Mouse (Mus musculus) gastrocnemius, adult 18-20 months (tissue): Measurements from ENCODE around the gene Azin2. TPM values are rescaled to one million over a fixed set of nuclear protein-coding genes. Genes with fewer than 3 reads are reported as not detected.

Experiments
- DNase-seq: peaks from one replicate; pipeline ENCODE4 v3.0.0; 2021; ENCODE audit warnings: low spot score
- total RNA-seq, 2 experiments: library from RNA; stranded (reverse); gene quantifications; 2 replicates each; pipeline ENCODE4 v1.2.3; 2021

The Azin2 gene
- total RNA-seq, 2 experiments from 2014 or later: 2.3 to 3.4 TPM

DNA sequence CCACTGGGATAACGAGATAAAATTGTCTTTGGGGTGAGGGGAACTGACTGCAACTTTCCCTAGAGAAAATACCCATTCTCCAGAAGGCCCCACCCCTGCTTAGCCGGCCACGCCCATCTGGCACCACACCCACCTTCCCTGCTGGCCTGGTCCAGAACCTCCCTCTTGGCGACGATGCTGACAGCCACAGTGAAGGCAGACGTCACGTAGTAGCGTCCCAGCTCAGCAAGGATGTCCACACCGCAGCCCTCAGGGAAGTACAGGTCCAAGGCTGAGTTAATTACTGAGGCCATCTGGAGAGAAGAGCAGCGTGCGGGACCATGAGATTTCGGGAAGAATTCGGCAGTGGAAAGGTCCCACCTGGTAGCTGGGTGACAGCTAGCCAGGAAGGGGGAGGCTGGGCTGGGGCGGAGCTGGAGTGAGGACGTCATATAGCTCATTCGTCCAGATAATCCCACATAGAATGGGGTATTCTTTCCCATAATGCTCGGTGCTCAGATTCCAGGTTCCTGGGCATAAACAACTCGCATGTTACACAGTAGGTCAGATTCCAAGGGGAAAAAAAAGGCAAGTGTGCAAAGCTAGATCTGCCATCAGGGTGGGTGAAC is 14.8 kb downstream of the Azin2 start:
- DNase-seq: no peak

DNA sequence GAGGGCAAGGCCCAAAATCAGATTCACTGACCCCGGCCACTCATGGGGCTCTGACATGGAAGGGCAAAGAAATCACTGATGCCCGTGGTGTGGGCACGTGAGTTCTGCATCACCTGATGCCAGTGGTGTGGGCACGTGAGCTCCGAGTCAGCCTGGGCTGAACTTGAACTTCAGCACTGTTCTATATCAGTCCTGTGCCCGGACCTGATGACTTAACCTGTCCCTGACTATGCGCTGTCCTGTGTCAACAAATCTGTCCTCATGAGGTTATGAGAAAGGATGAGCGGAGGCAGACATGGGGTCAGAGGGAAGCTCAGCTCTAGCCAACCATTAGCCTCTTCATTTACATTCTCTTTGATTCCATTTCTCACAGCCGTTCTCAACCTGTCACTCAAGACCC is 15.5 kb downstream of the Azin2 start:
- no peak for DNase-seq

DNA sequence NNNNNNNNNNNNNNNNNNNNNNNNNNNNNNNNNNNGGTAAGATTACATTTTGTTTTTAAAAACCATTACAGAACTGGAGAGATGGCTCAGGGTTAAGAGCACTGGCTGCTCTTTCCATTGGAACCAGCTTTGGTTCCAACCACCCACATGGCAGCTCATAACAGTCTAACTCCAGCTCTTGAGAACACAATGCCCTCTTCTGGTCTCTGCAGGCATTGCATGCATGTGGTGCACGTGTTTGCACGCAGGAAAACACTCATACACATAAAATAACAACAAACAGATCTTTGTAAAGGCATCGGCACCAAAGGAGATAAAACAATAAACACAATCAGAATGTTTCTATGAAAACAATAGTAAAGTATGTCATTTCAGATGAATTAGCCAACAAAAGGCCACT is 19.9 kb downstream of the Azin2 start:
- DNase-seq: no peak

DNA sequence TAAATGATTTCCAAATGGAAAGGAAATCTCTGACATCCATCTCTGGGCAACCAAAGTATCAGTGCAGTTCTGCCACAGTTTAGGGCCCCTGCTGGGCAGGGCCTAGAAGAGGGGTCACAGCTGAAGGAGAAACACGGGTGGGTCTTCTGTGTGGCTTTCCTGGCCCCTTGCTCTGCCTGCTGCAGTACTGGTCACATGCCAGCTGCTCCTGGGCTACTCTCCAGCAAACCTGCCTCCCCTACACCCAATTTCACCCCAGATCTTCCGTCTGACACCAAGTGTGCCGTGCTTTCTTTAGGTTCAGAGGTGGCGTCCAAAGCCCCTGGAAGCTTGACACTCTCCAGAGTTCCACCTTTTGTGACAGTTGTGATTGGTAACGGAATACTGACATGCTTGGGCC is 26.6 kb downstream of the Azin2 start:
- DNase-seq: no peak

DNA sequence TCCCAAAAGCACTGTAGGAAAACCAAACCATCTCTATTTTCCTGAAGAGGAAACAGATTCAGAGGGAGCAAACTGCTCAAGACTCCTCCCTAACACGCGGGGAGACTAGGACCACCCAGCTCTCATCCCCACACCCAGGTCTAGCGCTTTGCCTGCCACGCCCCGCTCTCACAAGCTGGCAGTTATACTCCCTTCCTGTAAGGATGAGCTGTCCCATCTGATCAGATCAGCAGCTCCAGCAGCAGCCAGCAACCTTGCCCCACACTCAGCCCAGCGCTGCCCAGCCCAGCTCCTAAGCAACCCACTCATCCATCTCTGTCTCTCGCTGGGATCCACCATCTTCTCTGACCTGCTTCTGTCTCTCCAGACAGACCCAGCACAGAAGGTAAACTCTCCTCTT is 29.5 kb downstream of the Azin2 start:
- DNase-seq: no peak

DNA sequence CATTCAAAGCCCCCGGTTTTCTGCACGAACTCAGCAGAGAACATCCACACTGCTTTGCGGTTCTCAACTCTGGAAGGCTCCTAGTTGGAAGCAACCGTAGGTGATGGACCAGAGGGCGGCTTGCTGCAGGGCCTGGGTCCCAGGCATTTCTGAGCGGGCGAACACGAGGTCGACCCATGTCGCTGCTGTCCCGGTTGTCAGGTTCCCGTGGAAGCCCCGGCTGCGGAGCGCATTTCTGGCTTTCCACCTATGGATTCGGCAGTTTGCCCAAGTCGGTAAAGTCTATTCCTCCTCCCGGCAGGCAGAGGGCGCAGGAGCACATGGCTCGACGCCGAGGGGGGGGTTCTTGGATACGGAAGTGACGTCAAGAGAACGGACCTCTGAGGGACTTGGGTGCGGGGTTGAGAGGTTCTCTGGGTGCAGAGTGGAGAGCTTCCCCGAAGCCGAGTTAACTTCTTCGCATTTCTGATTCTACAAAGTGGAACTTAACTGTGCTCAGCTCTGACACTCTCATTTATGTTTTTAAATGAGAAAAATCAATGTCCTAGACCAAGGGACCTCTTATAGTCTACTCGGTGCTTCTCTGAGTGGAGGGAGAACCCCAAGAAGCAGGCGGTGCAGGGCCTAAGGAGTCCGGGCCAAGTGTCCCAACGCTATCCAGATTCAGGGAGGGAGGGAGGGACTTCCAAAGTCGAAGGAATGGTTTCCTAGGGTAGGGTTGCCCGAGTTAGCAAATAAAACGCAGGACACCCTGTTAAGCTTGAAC is 37.2 kb downstream of the Azin2 start:
- peak; percentile 79 for DNase-seq

DNA sequence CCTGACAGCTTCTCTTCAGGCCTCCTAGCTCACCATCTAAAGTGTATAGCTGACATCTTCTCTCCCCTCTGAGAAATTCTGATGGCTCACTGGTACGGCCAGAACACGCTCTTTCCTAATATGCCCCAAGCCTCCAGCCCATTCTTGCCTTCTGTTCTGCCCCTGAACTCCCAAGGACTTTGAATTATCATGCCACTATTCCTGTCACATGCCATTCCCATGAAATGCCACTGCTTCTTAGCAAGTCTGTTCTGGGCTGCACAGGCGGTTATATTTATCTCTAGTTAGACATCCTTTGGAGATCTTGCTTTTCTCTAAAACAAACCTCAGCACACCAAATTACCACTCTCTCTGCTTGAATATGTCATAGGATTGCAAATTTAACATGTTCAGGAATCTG is 38.6 kb downstream of the Azin2 start:
- DNase-seq: no peak

DNA sequence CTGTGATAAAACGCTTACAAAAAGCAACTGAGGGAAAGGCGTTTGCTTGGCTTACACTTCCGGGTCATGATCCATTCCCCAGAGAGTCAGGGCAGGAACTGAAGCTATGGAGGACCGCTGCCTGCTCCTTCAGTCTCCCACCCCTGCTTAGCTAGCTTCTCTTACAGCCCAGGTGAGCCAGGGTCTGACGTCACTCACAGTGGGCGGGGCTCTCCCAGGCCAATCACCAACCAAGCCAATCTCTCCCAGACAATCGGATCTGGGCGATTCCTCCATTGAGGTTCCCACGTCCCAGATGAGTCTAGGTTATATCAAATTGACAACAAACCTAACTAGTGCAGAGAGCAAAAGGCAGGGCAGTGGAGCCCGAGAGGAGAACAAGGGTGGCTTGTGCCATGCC is 43.1 kb downstream of the Azin2 start:
- no peak for DNase-seq

DNA sequence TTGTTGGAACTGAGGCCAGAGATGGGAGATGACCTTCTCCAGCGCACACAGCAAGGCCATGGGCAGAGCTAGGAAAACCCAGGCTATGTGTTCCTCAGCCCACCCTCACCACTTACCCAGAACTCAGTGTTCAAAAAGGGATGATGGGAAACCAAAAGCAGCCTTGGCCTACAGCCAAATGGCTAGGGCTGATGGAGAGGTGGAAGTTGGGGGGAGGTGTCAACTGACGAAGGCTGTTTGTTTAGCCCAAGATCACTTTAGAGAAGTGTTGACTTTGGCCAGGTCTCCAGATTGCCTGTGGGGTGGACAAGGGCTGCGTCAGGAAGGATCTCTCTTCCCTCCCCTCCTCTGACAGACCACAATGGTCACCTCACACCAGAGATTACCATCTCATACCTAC is 44.1 kb downstream of the Azin2 start:
- no peak for DNase-seq

DNA sequence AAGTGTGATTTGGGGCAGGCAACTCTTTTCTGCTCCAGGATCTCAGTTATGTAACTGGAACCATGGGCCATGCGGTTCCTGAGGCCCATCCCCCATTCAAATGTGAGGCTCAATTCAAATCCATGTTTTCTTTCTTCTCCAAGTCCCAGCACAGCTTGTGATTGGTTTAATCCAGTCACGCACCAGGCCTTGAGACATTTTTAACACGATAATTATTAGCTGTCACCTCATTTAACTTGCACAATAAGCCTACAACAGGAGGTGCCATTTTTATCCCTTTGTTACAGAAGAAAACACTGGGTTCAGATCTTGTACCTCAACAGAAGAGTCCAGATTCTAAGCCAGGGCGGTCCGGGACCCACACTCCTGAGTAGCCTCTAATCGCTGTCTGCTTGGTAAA is 44.5 kb downstream of the Azin2 start:
- no peak for DNase-seq

DNA sequence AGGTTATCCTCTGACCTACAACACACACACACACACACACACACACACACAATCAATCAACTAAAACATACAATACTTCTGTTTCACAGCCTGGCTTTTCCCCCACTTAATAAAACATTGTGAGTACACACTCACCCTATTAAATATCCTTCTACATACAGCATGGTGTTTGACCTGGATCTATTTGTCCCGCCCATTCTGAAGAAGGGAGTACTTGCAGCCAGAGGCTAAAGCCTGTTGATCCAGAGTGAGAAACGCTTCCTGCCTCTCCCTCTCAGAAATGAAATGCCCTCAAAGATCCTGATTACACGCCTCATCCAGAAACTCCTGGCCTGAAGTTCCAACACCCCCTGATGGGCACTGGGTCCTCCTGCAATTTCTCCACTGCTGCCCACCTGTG is 45.1 kb downstream of the Azin2 start:
- DNase-seq: no peak

DNA sequence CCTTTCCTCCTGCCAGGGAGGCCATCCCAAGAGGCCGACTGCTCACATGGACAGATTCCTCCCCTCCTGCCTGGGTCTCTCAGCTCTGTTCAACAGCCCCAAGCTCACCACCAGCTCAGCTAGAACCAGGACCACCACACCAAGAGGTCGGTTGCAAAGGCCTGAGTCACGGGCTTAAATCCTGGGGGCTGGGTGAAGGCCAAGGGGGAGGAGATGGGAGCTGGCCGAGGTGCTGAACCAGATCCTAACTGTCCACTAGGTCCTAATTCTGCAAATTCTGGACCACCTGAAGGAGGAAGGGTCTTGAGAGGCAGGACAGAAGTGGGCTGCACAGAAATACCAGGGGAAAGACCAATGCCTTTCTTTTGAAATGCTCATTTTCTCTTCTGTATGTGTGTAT is 48.4 kb downstream of the Azin2 start:
- DNase-seq: no peak

DNA sequence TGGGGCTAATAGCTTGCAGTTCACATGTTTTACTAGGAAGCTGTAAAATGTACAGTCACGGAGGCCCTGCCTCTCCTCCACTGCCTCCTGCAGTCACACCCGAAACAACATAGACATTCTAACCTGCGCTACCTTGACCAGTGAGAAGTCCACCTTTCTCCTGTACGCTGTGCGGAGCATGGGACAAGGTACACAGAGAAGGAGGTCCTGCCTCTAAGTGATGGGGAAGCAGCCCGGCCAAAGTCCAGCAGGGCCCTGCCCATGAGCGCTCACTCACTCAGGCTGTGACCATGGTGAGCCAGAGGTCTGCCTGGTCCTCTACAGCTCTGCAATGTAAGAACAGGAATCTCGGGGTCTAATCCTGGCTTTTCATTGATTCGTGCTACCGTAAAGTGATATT is 50.2 kb downstream of the Azin2 start:
- DNase-seq: no peak

DNA sequence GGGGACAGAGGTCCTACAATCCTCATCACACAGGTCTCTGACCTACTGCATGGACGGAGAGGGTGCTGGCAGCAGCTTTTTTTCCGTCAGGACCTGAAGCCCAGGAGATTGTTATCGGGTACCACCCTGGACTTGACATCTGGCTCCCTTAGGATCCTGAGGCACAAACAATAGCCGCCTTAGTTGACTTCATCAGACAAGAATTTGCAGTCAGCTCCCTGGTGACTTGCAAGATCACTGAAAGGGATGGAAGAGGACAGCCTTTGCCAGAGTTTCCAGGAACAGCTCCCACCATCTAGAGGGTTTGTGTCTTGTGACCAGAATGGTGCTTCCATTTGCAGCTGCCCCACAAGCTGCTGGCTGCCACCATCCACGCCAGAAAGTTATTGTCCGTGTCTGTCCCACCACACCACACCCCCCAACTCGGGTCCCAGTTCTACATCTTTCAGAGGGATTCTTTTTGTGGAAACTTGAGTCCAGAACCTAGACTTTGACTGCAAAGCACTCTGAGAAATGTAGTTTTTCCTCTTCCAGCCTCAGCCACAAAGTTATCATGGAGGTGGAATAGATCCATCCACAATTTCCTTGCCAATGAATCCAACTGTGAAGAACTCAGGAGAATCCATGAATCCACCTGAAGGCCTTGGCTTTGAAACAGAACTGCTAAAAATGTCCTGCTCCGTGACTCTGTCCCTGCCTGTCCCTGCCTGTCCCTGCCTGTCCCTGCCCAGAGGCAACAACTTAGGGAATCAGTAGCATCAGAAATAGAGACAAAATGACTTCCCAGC is 51.8 kb downstream of the Azin2 start:
- DNase-seq: no peak

DNA sequence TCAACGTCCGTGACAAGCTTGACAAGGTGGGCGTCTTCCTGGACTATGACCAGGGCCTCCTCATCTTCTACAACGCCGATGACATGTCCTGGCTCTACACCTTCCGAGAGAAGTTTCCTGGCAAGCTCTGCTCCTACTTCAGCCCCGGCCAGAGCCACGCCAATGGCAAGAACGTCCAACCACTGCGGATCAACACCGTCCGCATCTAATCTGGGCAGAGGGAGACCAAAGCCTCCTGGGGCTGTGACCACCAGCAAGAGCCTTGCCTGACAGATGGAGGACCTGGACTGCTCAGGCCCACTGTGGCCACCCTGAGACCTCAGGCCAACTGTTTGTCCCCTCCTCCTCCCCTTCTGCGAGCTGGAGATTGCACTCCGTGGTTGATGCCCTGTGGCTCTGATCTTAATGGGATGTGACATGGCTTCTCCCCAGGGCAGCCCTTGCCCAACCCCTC is 52.8 kb downstream of the Azin2 start:
- no peak for DNase-seq

DNA sequence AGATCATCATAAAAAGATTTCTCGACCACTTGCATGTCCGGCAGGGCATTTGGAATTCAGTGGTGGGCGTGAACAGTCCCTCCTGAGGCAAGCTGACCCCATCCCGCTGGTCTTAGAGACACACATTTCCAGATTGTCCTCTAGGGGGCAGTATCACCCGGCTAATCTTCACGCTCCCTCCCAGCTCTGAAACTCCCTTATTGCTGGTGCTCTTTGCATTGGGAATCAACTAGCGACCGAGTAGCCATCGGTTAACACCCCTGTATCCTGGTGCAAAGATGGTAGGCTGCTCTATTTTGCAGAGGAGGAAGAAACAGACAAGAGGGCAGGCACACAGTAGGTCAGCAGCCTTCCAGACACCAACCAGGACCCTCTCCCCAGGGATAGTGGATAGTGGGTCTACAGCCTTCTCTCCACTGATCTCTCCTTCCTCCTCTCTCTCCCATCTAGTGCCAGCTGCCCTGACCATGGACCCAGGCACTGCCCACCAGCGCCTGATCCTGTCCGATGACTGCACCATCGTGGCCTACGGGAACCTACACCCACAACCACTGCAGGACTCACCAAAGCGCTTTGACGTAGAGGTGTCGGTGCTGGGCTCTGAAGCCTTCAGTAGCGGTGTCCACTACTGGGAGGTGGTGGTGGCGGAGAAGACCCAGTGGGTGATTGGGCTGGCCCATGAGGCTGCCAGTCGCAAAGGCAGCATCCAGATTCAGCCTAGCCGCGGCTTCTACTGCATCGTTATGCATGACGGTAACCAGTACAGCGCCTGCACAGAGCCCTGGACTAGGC is 53.5 kb downstream of the Azin2 start:
- peak; percentile 28 for DNase-seq

DNA sequence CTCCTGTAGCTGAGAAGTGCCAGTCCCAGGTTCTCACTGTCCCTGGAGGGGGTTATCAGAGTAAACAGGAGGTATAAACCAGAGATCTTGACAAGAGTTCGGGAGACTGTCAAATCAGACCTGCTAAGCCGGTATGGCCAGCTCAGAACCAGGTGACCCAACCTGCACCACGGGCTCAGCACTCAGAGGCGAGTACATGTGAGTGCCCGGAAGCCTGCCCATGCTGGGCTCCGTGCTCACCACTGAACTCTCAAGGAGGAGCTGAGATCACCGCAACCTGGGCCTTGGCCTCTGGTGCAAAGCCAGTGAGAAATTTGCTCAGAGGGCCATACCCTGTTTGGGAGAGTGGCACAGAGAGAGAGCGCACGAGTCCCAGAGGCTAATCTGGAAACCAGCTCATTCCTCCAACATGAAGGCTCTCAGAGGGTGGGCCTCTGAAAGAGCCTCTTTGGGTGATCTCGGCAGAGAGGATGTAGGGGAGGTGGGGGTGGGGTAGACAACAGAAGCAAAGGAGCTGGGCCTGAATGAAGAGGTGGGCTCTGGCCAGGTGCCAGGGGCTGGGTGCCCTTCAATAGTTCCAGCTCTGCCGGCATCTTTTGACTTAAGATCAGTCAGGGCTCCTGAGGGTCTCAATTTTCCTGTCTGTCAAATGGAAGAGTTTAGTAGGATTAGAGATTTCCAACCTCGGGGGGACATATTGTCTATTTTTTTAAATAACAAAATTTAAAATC is 54.8 kb downstream of the Azin2 start:
- DNase-seq: no peak

DNA sequence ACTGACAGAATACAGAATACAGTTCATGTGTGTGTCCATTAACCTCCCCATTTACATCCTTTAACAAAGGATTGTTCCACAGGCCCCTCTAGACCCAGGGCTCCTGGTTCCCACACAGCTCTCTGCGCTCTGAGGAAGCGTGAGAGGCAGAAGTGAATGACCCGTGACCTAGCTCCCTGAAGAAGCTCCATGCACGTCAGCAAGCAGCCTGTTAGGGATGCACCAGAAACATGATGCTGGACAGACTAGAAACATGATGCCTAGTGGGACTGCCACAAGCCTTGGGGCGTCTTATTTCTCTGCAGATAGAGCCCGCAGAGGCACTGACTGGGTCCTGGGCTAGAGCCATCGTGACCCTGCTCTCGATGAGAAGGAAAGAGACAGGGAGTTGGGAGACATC is 55.5 kb downstream of the Azin2 start:
- DNase-seq: no peak

DNA sequence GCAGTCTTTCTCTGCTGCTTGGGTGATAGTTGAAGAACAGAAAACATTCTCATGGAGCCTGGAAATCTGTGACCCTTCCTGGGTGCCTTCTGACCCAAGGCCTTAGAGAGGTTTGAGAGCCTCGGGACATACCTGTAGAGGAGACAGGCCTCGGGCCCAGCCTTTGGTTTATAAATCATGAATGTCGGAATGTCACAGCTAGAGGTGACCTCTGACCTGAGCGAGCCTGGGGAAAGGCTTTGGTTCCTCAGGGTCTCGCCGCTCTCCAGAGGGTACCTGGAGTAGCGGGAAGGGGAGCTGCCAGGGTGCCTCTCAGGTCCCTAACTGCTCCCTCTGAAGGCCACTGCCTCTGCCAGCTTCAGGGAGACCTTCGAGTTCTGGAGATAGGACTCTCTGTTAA is 57.0 kb downstream of the Azin2 start:
- DNase-seq: no peak

DNA sequence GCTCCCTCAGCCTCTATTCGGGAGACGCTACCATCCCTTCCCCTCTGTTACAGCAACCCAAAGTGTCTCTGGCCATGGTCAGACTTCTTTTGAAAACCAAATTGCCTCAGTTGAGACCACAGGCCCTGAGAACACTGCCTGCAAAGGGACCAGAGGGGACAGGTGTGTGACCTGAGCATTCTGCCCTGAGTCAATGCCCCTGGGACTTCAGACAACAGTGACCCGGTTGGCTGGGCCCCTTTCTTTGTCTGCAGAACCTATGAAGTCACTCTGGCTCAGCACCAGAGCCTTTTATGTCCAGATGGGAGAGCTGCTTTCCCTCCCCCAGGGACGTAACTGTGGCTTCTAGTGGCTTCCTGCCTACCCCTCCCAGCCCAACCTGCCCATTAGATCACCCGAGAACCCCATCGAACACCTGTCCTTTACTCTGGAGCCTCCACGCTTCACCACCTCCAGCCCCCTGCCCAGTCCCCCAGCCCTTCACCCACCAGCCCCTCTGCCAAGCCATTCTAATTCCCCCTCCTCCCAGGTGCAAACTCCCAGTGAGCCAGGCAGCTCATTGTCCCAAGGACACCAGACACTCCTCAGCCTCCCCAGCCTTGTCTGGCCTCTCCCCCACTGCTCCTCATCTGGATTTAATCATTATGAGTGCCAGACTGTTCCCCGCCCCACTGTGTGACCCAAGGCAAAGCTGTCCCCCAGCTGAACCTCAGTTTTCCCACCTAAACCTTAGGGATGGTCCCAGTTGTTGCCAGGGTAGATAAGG is 58.0 kb downstream of the Azin2 start:
- no peak for DNase-seq
